Comparison of ENCODE assay signal across 8 mouse cellular contexts in the genomic region with DNA sequence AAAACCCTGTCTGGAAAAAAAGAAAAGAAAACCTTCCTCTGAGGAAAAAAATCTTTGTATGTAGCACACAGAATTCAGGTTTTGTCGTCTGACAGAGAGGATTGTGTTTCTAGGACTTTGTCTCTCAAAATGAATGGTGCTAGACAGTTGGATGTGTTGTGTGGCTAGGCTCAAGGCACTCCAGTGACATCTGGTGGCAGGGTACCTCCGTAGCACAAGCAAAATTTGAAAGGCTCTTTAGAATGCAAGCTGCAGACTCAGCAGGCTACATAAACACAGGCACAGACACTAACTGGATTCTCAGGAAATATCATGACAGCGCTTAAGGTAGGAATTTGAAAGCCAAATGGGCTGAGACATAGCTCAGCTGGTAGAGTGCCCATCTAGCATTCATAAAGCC. TPM values are rescaled to one million over a fixed set of nuclear protein-coding genes. Genes with fewer than 3 reads are reported as not detected.
DNase-seq lines count a peak whose midpoint lies in the region; ATAC-seq and TF ChIP-seq lines count a peak whose summit lies in the region.
"Had no signal": no experiment of that assay in that cellular context is flagged by ENCODE, and none has a peak within 500 bp of the region (broad histone marks: within the 10 kb centered on the region; RNA-seq: fewer than 3 reads in every experiment).

No protein-coding gene starts in this region.

- 1% methylated on average over 3 of the region's 3 CpGs for WGBS in kidney, embryonic 16.5 days

- in situ Hi-C loops in CH12.LX (cut with MboI; ENCODE audit: low pct_ligation_motif_present, low pct_unique_long_range_greater_than_20kb, low sequenced_read_pairs): no loop called here

- no peak for TF ChIP-seq EP300 in CH12.LX (IDR thresholded peaks at IDR 0.05; ENCODE audit: low read length)

- no peak overlapping the region for H3K4me3 ChIP-seq in kidney, embryonic 16.5 days (ENCODE audit: low read length)
- no peak overlapping the region for H3K4me3 ChIP-seq in CH12.LX (replicated peaks in 1 of 3; ENCODE audit: low read depth in 2 of 3, low read length in 2 of 3, poor library complexity in 1 of 3)
- H3K4me3 ChIP-seq: megakaryocyte, embryonic 14.5 days had no signal

- H3K4me2 ChIP-seq in kidney, embryonic 16.5 days (replicated peaks; ENCODE audit: low read depth, low read length): no peak overlapping the region
- no peak overlapping the region for H3K4me2 ChIP-seq in CH12.LX (ENCODE audit: insufficient read depth, low read depth, poor library complexity, severe bottlenecking)

- peak; percentile 48 for DNase-seq in kidney, adult 11 months
- DNase-seq in CH12.LX (ENCODE audit: extremely low read depth): peak; percentile 31
- peak; percentile 43 for DNase-seq in Muller cell, postnatal 12 days (ENCODE audit: inconsistent ontology term)
- DNase-seq in heart, postnatal 4 days: peak; percentile 36
- peak; percentile 23 for DNase-seq in lung, postnatal 36 days
- DNase-seq in urinary bladder, postnatal 4 days (ENCODE audit: low spot score in 2 of 2): no peak

- H3K4me1 ChIP-seq in kidney, embryonic 16.5 days (ENCODE audit: insufficient read depth, low read length): no peaks in the 10 kb centered on the region
- peaks cover 0 to 3% of the 10 kb centered on the region in 2 experiments; a peak in 1 of 4 replicates for H3K4me1 ChIP-seq in CH12.LX (ENCODE audit: control insufficient read depth in 1 of 2, insufficient read depth in 2 of 2)

- H3K9ac ChIP-seq in kidney, embryonic 16.5 days (replicated peaks; ENCODE audit: low read length): no peak overlapping the region
- H3K9ac ChIP-seq in CH12.LX (ENCODE audit: insufficient read depth, low read depth): no peak overlapping the region

- H3K27me3 ChIP-seq in kidney, embryonic 16.5 days (ENCODE audit: insufficient read depth, low read length): no peaks in the 10 kb centered on the region
- H3K27me3 ChIP-seq in CH12.LX (replicated peaks): no peaks in the 10 kb centered on the region

- H3K27ac ChIP-seq in kidney, embryonic 16.5 days (ENCODE audit: low read length): no peak overlapping the region
- H3K27ac ChIP-seq in CH12.LX (ENCODE audit: insufficient read depth, low read depth): no peak overlapping the region

- 0 out of 2 replicates have a peak, but pooled peaks have one; percentile 21 for TF ChIP-seq POLR2A in CH12.LX (IDR thresholded peaks at IDR 0.05; ENCODE audit: low read depth, low read length)

- no peak for ATAC-seq in kidney, embryonic 16.5 days (ENCODE audit: low FRiP score, low TSS enrichment)

- TF ChIP-seq RAD21 in CH12.LX (IDR thresholded peaks at IDR 0.05; ENCODE audit: low read depth, low read length): peak; percentile 64

- dilution Hi-C loops in CH12.LX (cut with MboI; ENCODE audit: extremely low pct_ligation_motif_present, extremely low pct_unique_long_range_greater_than_20kb, low sequenced_read_pairs): no loop called here

- no peaks in the 10 kb centered on the region for H3K9me3 ChIP-seq in kidney, embryonic 16.5 days (ENCODE audit: low read length)
- peaks cover 34% of the 10 kb centered on the region for H3K9me3 ChIP-seq in CH12.LX (replicated peaks; ENCODE audit: low read length)

- no peaks in the 10 kb centered on the region for H3K36me3 ChIP-seq in kidney, embryonic 16.5 days (ENCODE audit: insufficient read depth, low read length)
- peaks cover 62 to 77% of the 10 kb centered on the region in 2 experiments for H3K36me3 ChIP-seq in CH12.LX (replicated peaks in 1 of 2; ENCODE audit: control insufficient read depth in 1 of 2, insufficient read depth in 1 of 2, low read length in 1 of 2)

- TF ChIP-seq CTCF in CH12.LX (conservative IDR thresholded peaks at IDR 0.05 in 1 of 2, IDR thresholded peaks at IDR 0.05 in 1 of 2; ENCODE audit: low read depth in 2 of 2, low read length in 2 of 2): peak; percentile 18 to 63; a peak in 2 of 4 replicates

- H3K79me2 ChIP-seq in CH12.LX (replicated peaks; ENCODE audit: control insufficient read depth, extremely low read depth, insufficient read depth, poor library complexity, severe bottlenecking): peaks cover 27% of the 10 kb centered on the region

TF ChIP-seq in CH12.LX, 34 proteins besides CTCF, POLR2A, EP300 and RAD21:
- TF ChIP-seq IRF4 (IDR thresholded peaks at IDR 0.05; ENCODE audit: low read depth, low read length) (no peak), SMC3 (IDR thresholded peaks at IDR 0.05; ENCODE audit: low read depth, low read length) (peak; percentile 48), MEF2A (IDR thresholded peaks at IDR 0.05; ENCODE audit: borderline replicate concordance, low read depth, low read length) (no peak)
TF ChIP-seq in CH12.LX: peak in this region for 1.

RNA-seq across cellular contexts. Expression of a gene that starts 27.2 kb away (rescaled TPM):
- not detected in 2 replicates for polyA plus RNA-seq in kidney, embryonic 16.5 days (2015; fragmentation: Nextera tagmentation; extraction: Ambion mirVana)
- total RNA-seq in CH12.LX (2012; rRNA removed) (0.34 and 0.46 TPM in 2 replicates), CH12.LX (2014; rRNA removed) (not detected in 2 replicates)
- 0.81 and 1.1 TPM in 2 replicates for polyA plus RNA-seq in CH12.LX (2012; ENCODE audit: insufficient read length, low read depth)
- not detected for total RNA-seq in heart, postnatal 4 days (2021)

RNA-seq across cellular contexts. Expression of a gene that starts 50.1 kb away (rescaled TPM):
- not detected in 2 replicates for polyA plus RNA-seq in kidney, embryonic 16.5 days (2015; fragmentation: Nextera tagmentation; extraction: Ambion mirVana)
- 1.4 and 1.6 TPM in 2 replicates for total RNA-seq in CH12.LX (2012; rRNA removed)
- total RNA-seq in CH12.LX (2014; rRNA removed): 0.74 and 1.5 TPM in 2 replicates
- polyA plus RNA-seq in CH12.LX (2012; ENCODE audit: insufficient read length, low read depth): 1.1 and 1.2 TPM in 2 replicates
- total RNA-seq in heart, postnatal 4 days (2021): not detected

Comparison
In these comparisons a context has a peak if more than half of its experiments do, and no peak if none do; other contexts are left out.
1. DNase-seq: peak in kidney, adult 11 months (single experiment), CH12.LX (single experiment), Muller cell, postnatal 12 days (single experiment), heart, postnatal 4 days (single experiment) and lung, postnatal 36 days (single experiment); none in urinary bladder, postnatal 4 days (0 of 2).